Mouse (Mus musculus) kidney, embryonic 16.5 days (tissue): Measurements from ENCODE around the gene Prune1. TPM values are rescaled to one million over a fixed set of nuclear protein-coding genes. Genes with fewer than 3 reads are reported as not detected.
A peak's percentile ranks its signal among the peaks of the same experiment; 100 is the strongest.

Experiments used
- ATAC-seq: fragments of 200-750 bp; cut with Nextera tagmentation; 2 replicates; pipeline ENCODE4 v1.8.0; 2017; ENCODE audit warnings: moderate TSS enrichment; ENCODE audit not compliant: low FRiP score, low TSS enrichment
- H3K27ac ChIP-seq: fragments of 300-500 bp; sonication (generic); 2 replicates; pipeline ENCODE4 v1.5.1; 2014; ENCODE audit warnings: low read length
- H3K27me3 ChIP-seq: fragments of 300-500 bp; sonication (generic); 2 replicates; pipeline ENCODE4 v1.6.1; 2014; ENCODE audit warnings: low read length, control low read depth, mixed read lengths; ENCODE audit not compliant: insufficient read depth
- H3K36me3 ChIP-seq: fragments of 300-500 bp; sonication (generic); 2 replicates; pipeline ENCODE4 v1.6.1; 2014; ENCODE audit warnings: low read length, control low read depth, mixed read lengths; ENCODE audit not compliant: insufficient read depth
- H3K4me1 ChIP-seq: fragments of 300-500 bp; sonication (generic); 2 replicates; pipeline ENCODE4 v1.6.1; 2014; ENCODE audit warnings: low read length, control low read depth, mixed read lengths; ENCODE audit not compliant: insufficient read depth
- H3K4me2 ChIP-seq: fragments of 300-500 bp; sonication (generic); replicated peaks from 2 replicates; pipeline ENCODE4 v1.6.1; 2014; ENCODE audit warnings: low read depth, low read length
- H3K4me3 ChIP-seq: fragments of 300-500 bp; sonication (generic); 2 replicates; pipeline ENCODE4 v1.5.1; 2014; ENCODE audit warnings: mild to moderate bottlenecking, low read length
- H3K9ac ChIP-seq: fragments of 300-500 bp; sonication (generic); replicated peaks from 2 replicates; pipeline ENCODE4 v1.6.1; 2014; ENCODE audit warnings: low read length
- H3K9me3 ChIP-seq: fragments of 300-500 bp; sonication (generic); 2 replicates; pipeline ENCODE4 v1.6.1; 2016; ENCODE audit warnings: low read length, control low read depth
- WGBS: fragments of 180-500 bp; shearing (Covaris S2); extraction: QIAGEN DNeasy Blood & Tissue Kit; methylation state at CpG from one replicate; pipeline ENCODE4 v1.1.7; 2014; 5-methylcytosine and 5-hydroxymethylcytosine counted together
- polyA plus RNA-seq: library from polyadenylated mRNA; unstranded; fragments of >200 nt; fragmentation: Nextera tagmentation; extraction: Ambion mirVana; gene quantifications from 2 replicates; pipeline ENCODE4 v1.2.1, GENCODE M21; 2015

Gene Prune1
- polyA plus RNA-seq, 1 experiment from 2014 or later: 25.8 TPM

- H3K9ac ChIP-seq: 0 out of 2 replicates have a peak overlapping the region, but pooled peaks have one; percentile 18
- WGBS: 19% methylated on average over 12 of the region's 12 CpGs
- H3K4me1 ChIP-seq: peaks cover 44% of the 10 kb centered on the region
- H3K9me3 ChIP-seq: no peaks in the 10 kb centered on the region
- peak overlapping the region; percentile 39 for H3K4me2 ChIP-seq
- no peaks in the 10 kb centered on the region for H3K27me3 ChIP-seq
- peak overlapping the region; percentile 83 for H3K27ac ChIP-seq
- ATAC-seq: peak; percentile 16; the same call in 1 of the 2 replicates
- H3K36me3 ChIP-seq: peaks cover 28% of the 10 kb centered on the region
- peak overlapping the region; percentile 9; the same call in 1 of the 2 replicates for H3K4me3 ChIP-seq
Measured at GRCm38 (mm10) chr3:95317414-95318080, 35.7 kb upstream of the Prune1 start.

- ATAC-seq: no peak
- H3K27me3 ChIP-seq: no peaks in the 10 kb centered on the region
- peak overlapping the region; percentile 89 for H3K4me3 ChIP-seq
- H3K9ac ChIP-seq: peak overlapping the region; percentile 93
- 15% methylated on average over 9 of the region's 9 CpGs for whole genome bisulfite sequencing
- peak overlapping the region; percentile 72 for H3K4me2 ChIP-seq
- H3K36me3 ChIP-seq: peaks cover 12% of the 10 kb centered on the region
- H3K4me1 ChIP-seq: peaks cover 44% of the 10 kb centered on the region
- H3K9me3 ChIP-seq: no peaks in the 10 kb centered on the region
- H3K27ac ChIP-seq: peak overlapping the region; percentile 95
Measured at GRCm38 (mm10) chr3:95315844-95316550, 34.1 kb upstream of the Prune1 start.

- ATAC-seq: peak; percentile 95
- Histone ChIP-seq H3K36me3 (peaks cover 5% of the 10 kb centered on the region), H3K4me3 (peak overlapping the region; percentile 89), H3K4me1 (peaks cover 44% of the 10 kb centered on the region), H3K27ac (peak overlapping the region; percentile 95), H3K9me3 (no peaks in the 10 kb centered on the region), H3K4me2 (peak overlapping the region; percentile 72), H3K9ac (peak overlapping the region; percentile 93), H3K27me3 (no peaks in the 10 kb centered on the region)
- WGBS: under 1% methylated on average over 43 of the region's 71 CpGs
Measured at GRCm38 (mm10) chr3:95315094-95315843, 33.4 kb upstream of the Prune1 start.

- H3K36me3 ChIP-seq: no peaks in the 10 kb centered on the region
- peak within 1 kb of the TSS; percentile 89 for H3K4me3 ChIP-seq
- peak within 1 kb of the TSS; percentile 72 for H3K4me2 ChIP-seq
- ATAC-seq: peak; percentile 37; the same call in 1 of the 2 replicates
- whole genome bisulfite sequencing: 3% methylated on average over 24 of the region's 27 CpGs
- peak within 1 kb of the TSS; percentile 95 for H3K27ac ChIP-seq
- peaks cover 44% of the 10 kb centered on the region for H3K4me1 ChIP-seq
- peak within 1 kb of the TSS; percentile 93 for H3K9ac ChIP-seq
- H3K27me3 ChIP-seq: no peaks in the 10 kb centered on the region
- H3K9me3 ChIP-seq: no peaks in the 10 kb centered on the region
Measured at GRCm38 (mm10) chr3:95314486-95315093, 32.7 kb upstream of the Prune1 start, which contains the start of gene Cers2. Cers2 (plus strand) TSS chr3:95314791.

GRCm38 (mm10) chr3:95314075-95314474, 32.2 kb upstream of the Prune1 start:
- Histone ChIP-seq H3K4me3 (no peak overlapping the region), H3K9me3 (no peaks in the 10 kb centered on the region), H3K4me2 (peak overlapping the region; percentile 72), H3K36me3 (no peaks in the 10 kb centered on the region), H3K27ac (no peak overlapping the region), H3K27me3 (no peaks in the 10 kb centered on the region), H3K4me1 (peaks cover 40% of the 10 kb centered on the region), H3K9ac (no peak overlapping the region; the same call in 1 of the 2 replicates)
- no peak for ATAC-seq
- WGBS: 65% methylated on average over 6 of the region's 6 CpGs

- no peak overlapping the region for H3K4me2 ChIP-seq
Measured at GRCm38 (mm10) chr3:95313476-95313875, 31.6 kb upstream of the Prune1 start.

GRCm38 (mm10) chr3:95312623-95313022, 30.7 kb upstream of the Prune1 start:
- no peak overlapping the region for H3K4me2 ChIP-seq
- peaks cover 28% of the 10 kb centered on the region for H3K4me1 ChIP-seq
- 76% methylated on average over 6 of the region's 6 CpGs for WGBS
- no peak overlapping the region for H3K27ac ChIP-seq
- H3K4me3 ChIP-seq: no peak overlapping the region
- no peak for ATAC-seq
- H3K9me3 ChIP-seq: no peaks in the 10 kb centered on the region
- H3K27me3 ChIP-seq: no peaks in the 10 kb centered on the region
- H3K36me3 ChIP-seq: no peaks in the 10 kb centered on the region
- H3K9ac ChIP-seq: 0 out of 2 replicates have a peak overlapping the region, but pooled peaks have one; percentile 31

More at GRCm38 (mm10) chr3:95313476-95313875, 31.6 kb upstream of the Prune1 start:
- Histone ChIP-seq H3K36me3 (no peaks in the 10 kb centered on the region), H3K27me3 (no peaks in the 10 kb centered on the region), H3K9me3 (no peaks in the 10 kb centered on the region), H3K9ac (no peak overlapping the region), H3K27ac (no peak overlapping the region), H3K4me1 (peaks cover 34% of the 10 kb centered on the region), H3K4me3 (no peak overlapping the region)
- ATAC-seq: no peak
- 57% methylated on average over 7 of the region's 7 CpGs for WGBS

- Histone ChIP-seq H3K4me3 (no peak overlapping the region), H3K36me3 (no peaks in the 10 kb centered on the region), H3K4me2 (no peak overlapping the region), H3K4me1 (peaks cover 21% of the 10 kb centered on the region), H3K9ac (no peak overlapping the region), H3K9me3 (no peaks in the 10 kb centered on the region), H3K27ac (no peak overlapping the region), H3K27me3 (no peaks in the 10 kb centered on the region)
- WGBS: 68% methylated on average over 9 of the region's 9 CpGs
- ATAC-seq: no peak
Measured at GRCm38 (mm10) chr3:95310968-95311882, 29.3 kb upstream of the Prune1 start.
